ENCODE assay signal across 10 mouse cellular contexts in the genomic region with DNA sequence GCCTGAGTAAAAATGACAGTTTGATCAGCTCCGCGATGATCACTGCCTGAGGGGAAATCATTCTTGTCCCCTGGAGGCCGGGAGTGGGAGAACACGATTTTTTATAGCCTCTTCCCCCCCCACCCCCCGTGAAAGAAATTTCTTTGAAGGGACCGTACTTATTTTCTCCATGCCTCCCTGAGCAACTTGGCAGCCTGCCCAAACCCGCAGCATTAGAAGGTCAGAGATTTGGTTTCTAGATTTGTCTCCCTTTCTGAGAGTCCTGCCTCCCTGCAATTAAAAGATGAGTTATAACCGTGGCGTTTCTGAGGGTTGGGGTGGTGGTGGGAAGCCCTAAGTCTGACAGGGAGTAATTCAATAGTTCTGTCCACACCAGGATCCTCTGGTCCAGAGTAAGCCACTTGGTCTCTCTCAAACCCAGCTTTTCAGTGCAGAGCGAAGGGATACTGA. TPM values are rescaled to one million over a fixed set of nuclear protein-coding genes. Genes with fewer than 3 reads are reported as not detected.
DNase-seq lines count a peak whose midpoint lies in the region; ATAC-seq and TF ChIP-seq lines count a peak whose summit lies in the region.
"Had no signal": no experiment of that assay in that cellular context is flagged by ENCODE, and none has a peak within 500 bp of the region (broad histone marks: within the 10 kb centered on the region; RNA-seq: fewer than 3 reads in every experiment).

No protein-coding gene starts in this region.

- peak; percentile 28 for TF ChIP-seq CTCF in Patski (IDR thresholded peaks at IDR 0.05)

- peak; percentile 12 for DNase-seq in heart, postnatal 4 days
- no peak for DNase-seq in heart, embryonic 10.5 days (ENCODE audit: low spot score)
- peak; percentile 91 for DNase-seq in Patski (ENCODE audit: low read depth, low spot score)
- peak; percentile 64 for DNase-seq in forebrain, embryonic 14.5 days (ENCODE audit: low spot score)
- peak; percentile 88 for DNase-seq in kidney, postnatal 10 days
- no peak for DNase-seq in c-Kit-positive CD71-positive TER-119-positive erythroid progenitor cells, embryonic 14.5 days (ENCODE audit: low spot score)
- no peak for DNase-seq in T-cell, adult 2 months (ENCODE audit: low spot score)

- H3K4me2 ChIP-seq in forebrain, embryonic 14.5 days (ENCODE audit: low read length) = no peak overlapping the region
- H3K4me2 ChIP-seq in neural tube, embryonic 14.5 days (ENCODE audit: low read depth, low read length) = peak overlapping the region; percentile 12; the same call in 1 of the 2 replicates

- no peak overlapping the region for H3K9ac ChIP-seq in forebrain, embryonic 14.5 days (ENCODE audit: low read length)
- no peak overlapping the region for H3K9ac ChIP-seq in neural tube, embryonic 14.5 days (replicated peaks; ENCODE audit: low read depth, low read length)

- H3K4me3 ChIP-seq in heart, embryonic 10.5 days = no peak overlapping the region
- no peak overlapping the region for H3K4me3 ChIP-seq in forebrain, embryonic 14.5 days (ENCODE audit: low read depth, low read length)
- H3K4me3 ChIP-seq in neural tube, embryonic 14.5 days (ENCODE audit: low read depth, low read length) = no peak overlapping the region

- no peaks in the 10 kb centered on the region for H3K27me3 ChIP-seq in heart, embryonic 10.5 days (ENCODE audit: insufficient read depth, poor library complexity, severe bottlenecking)
- H3K27me3 ChIP-seq in Patski = peaks cover 6% of the 10 kb centered on the region
- H3K27me3 ChIP-seq in forebrain, embryonic 14.5 days (replicated peaks; ENCODE audit: control insufficient read depth, insufficient read depth, low read length) = no peaks in the 10 kb centered on the region
- no peaks in the 10 kb centered on the region for H3K27me3 ChIP-seq in neural tube, embryonic 14.5 days (ENCODE audit: control insufficient read depth, insufficient read depth, low read length)

- peak; percentile 53 for ATAC-seq in Patski
- ATAC-seq in forebrain, embryonic 14.5 days = peak; percentile 34; the same call in 1 of the 2 replicates
- peak; percentile 79 for ATAC-seq in neural tube, embryonic 14.5 days (ENCODE audit: low read depth)

- POLR2A ChIA-PET in Patski (lab: Charles Lee) = no interaction called here

- H3K9me3 ChIP-seq in heart, embryonic 10.5 days = no peaks in the 10 kb centered on the region
- H3K9me3 ChIP-seq in forebrain, embryonic 14.5 days (replicated peaks; ENCODE audit: control insufficient read depth, low read length) = no peaks in the 10 kb centered on the region
- H3K9me3 ChIP-seq in neural tube, embryonic 14.5 days (ENCODE audit: control insufficient read depth, low read length) = no peaks in the 10 kb centered on the region

- WGBS in heart, embryonic 10.5 days = 74% methylated on average over 10 of the region's 10 CpGs
- WGBS in forebrain, embryonic 14.5 days = 24% methylated on average over 10 of the region's 10 CpGs
- 13% methylated on average over 10 of the region's 10 CpGs for WGBS in neural tube, embryonic 14.5 days

- in situ Hi-C loops in Patski (cut with MboI; ENCODE audit: low pct_unique_long_range_greater_than_20kb) = loop anchor here (10.0 to 25.0 kb wide), 2 partner anchors 467 to 1539 kb away; a partner anchor contains a TSS

- CTCF ChIA-PET in Patski (lab: Charles Lee) = interaction anchor here (0.7 to 1.3 kb wide), 4 partner anchors 13 to 65 kb away, joined by 3 to 5 read pairs (median 4); no protein-coding TSS in a partner anchor

- H3K27ac ChIP-seq in heart, embryonic 10.5 days = no peak overlapping the region
- H3K27ac ChIP-seq in forebrain, embryonic 14.5 days (ENCODE audit: low read depth, low read length) = no peak overlapping the region
- no peak overlapping the region for H3K27ac ChIP-seq in neural tube, embryonic 14.5 days (ENCODE audit: low read depth, low read length)

- H3K36me3 ChIP-seq in heart, embryonic 10.5 days = no peaks in the 10 kb centered on the region
- H3K36me3 ChIP-seq in forebrain, embryonic 14.5 days (ENCODE audit: control insufficient read depth, insufficient read depth, low read length) = no peaks in the 10 kb centered on the region
- H3K36me3 ChIP-seq in neural tube, embryonic 14.5 days (ENCODE audit: control insufficient read depth, insufficient read depth, low read length) = no peaks in the 10 kb centered on the region

- no peaks in the 10 kb centered on the region for H3K4me1 ChIP-seq in heart, embryonic 10.5 days
- H3K4me1 ChIP-seq in forebrain, embryonic 14.5 days (ENCODE audit: control insufficient read depth, insufficient read depth, low read length) = no peaks in the 10 kb centered on the region
- peaks cover 3% of the 10 kb centered on the region; the same call in 1 of the 2 replicates for H3K4me1 ChIP-seq in neural tube, embryonic 14.5 days (ENCODE audit: control insufficient read depth, insufficient read depth, low read length)

RNA-seq across cellular contexts. Expression of a gene that starts 11.9 kb away (rescaled TPM):
- total RNA-seq in heart, postnatal 4 days (2021) = not detected
- polyA plus RNA-seq in heart, embryonic 10.5 days (2016; fragmentation: Nextera tagmentation; extraction: Ambion mirVana) = not detected in 2 replicates
- polyA plus RNA-seq in Patski (2021) = not detected
- polyA plus RNA-seq in forebrain, embryonic 14.5 days (2014; fragmentation: Nextera tagmentation; extraction: Ambion mirVana) = not detected in 2 replicates
- polyA plus RNA-seq in neural tube, embryonic 14.5 days (2014; fragmentation: Nextera tagmentation; extraction: Ambion mirVana) = not detected in 2 replicates
- polyA plus RNA-seq: heart, embryonic 16.5 days; spleen, adult 2 months had no signal

Comparison
In these comparisons a context has a peak if more than half of its experiments do, and no peak if none do; other contexts are left out.
1. DNase-seq: peak in heart, postnatal 4 days (single experiment), Patski (single experiment), forebrain, embryonic 14.5 days (single experiment) and kidney, postnatal 10 days (single experiment); none in heart, embryonic 10.5 days (single experiment), c-Kit-positive CD71-positive TER-119-positive erythroid progenitor cells, embryonic 14.5 days (single experiment) and T-cell, adult 2 months (single experiment).
2. Peak in every context shown above with its lines, with median percentiles within 50 percentile points of each other: ATAC-seq.